Mouse (Mus musculus): ENCODE measurements at regions not wholly inside any gene's neighbourhood (a gene's known extent, or its start where the extent isn't known, plus 50 kb on each side); places are given as distances from the start of the nearest gene placed in this dataset.

DNA sequence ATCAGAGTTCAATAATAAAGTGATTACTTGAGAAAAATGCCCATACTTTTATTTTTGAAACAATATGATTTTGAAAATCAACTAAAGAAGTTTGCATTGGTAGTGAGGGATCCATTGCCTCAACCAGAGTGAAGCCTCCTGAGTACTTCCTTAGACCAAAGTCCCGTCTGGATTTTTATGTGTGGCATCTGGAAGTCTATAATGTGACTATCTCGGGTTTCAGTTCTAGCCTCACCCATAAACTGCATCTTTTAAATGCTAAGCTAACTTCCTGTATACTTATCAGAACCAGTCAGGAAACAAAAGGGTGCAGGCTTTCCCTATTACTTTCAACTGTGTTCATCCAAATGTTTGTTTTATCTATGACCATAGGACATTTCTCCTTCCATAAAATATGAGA is 178.8 kb downstream of the Spry2 start:
- DNase-seq (ENCODE audit: inconsistent ontology term) = no peak

DNA sequence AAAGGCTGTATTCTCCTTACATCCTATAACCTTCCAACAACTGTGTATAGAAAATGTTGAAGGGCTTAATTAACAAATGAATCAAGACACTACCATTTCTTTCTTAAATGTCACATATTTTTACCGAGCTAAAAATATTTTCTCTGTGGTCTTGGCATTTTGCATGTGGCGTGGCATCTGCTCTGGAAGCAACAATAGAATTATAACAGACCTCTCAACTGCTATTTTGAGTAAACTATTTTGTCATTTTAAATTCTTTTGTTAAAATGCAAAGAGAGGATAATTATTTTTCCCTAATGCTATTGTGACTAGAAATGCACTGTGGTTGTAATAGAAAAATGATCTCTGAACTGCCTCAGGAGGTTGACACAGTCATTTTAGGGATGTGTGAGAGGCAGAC is 187.9 kb downstream of the Spry2 start:
- DNase-seq (ENCODE audit: inconsistent ontology term) = peak; percentile 52

DNA sequence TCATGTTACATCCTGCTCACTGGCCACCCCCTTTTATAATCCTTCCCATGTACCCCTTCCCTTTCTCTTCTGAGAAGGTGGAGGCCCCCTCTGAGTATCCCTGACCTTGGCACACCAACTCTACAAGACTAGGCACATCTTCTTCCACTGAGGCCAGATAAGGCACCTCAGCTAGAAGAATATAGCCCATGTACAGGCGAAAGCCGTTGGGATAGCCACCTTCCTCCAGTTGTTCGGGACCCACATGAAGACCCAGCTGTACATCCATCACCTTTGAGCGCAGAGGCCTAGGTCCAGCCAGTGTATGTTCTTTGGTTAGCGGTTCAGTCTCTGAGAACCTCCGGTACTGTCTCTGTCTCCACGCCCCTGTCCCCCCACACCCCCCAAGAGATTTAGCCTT is 189.9 kb downstream of the Spry2 start:
- DNase-seq (ENCODE audit: inconsistent ontology term) = no peak

DNA sequence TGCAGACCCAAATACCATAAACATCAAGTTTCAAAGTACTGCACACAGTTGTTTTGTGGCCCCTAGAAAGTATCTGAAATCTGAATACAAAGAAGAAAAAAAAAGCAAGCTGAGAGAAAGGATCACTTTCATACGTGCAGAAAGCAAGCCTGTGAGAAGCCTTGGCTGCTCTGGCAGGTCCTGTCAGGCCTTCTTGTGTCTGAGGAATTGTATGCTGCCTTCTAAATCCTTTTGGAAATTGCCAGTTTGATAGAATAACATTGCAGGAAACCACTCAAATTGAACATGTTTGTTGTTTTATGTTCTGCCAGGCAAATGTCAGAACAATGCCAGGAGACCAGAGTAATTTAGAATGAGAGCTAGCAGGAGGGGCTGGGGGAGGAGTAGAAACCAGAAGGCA is 198.0 kb downstream of the Spry2 start:
- peak; percentile 22 for DNase-seq (ENCODE audit: inconsistent ontology term)

DNA sequence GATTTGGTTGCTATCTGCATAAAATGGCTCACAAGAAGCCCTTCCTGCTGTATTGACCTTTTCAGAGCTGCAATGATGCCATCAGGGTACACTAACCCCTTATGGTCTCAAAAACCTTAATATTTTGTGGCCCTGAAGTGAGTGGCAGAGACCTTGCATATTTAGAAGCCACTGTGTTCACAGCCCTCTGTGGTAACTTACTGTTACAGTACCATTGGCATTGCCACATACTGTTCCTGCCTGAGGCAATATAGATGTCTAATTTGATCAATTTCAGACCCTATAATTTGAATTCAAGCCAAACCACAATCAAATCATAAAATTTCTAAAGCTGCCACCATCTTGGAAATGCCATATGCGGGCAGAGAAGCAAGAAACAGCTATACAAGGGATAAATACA is 198.5 kb downstream of the Spry2 start:
- no peak for DNase-seq (ENCODE audit: inconsistent ontology term)

DNA sequence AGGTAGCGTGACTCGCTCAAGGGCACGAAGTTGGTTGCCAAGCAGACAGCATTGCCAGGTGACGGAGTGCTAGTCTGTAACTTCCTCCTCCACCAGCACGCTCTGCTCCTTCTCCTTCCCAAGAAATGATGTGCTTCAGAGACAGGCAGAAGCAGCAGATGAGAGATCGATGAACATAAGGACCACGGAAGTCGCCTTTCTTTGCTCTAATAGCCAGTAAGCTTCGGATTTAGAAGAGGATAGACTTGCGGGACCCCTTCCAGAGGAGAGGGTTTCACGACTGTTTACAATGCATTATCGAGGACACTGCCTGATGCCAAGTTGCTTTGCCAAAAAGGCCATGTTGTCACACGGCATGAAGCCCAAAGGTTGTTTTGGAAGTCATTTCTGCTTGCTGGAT is 199.2 kb downstream of the Spry2 start:
- no peak for DNase-seq (ENCODE audit: inconsistent ontology term)

DNA sequence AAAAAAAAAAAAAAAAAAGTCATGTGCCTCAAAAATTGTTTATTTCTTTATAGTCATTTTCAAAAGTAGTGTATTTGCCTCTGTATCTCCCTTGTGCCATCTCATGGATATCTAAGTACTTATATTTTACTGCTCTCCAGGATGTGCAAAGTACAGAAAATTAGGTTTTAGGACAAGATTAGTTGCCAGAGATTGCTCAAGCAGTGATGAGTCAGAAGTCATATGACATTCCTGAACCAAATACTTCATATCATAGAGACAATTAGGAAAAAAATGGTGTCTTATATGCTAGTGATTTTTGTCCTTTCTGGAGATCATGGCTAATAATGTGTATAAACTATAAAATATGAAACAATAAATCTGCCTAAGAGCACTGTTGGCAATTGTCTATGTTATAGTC is 201.7 kb downstream of the Spry2 start:
- DNase-seq (ENCODE audit: inconsistent ontology term) = peak; percentile 16

DNA sequence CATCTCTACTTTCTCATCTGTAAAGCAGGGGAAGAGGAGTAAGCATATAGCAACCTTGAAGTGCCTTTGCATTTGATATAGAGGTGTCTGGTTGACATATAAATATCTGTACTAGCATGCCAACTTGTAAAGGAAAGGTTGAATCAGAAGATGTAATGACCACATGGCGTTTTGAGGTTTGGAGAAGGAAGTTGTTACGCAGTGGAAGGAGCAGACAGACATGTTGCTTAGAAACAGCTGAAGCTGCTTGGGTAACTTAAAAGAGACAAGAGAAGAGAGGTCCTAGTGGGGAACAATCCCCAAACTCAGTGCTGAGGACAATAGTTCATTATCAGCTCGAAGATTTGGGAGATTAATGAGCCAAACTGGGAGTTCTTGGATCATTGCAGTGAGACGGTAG is 202.9 kb downstream of the Spry2 start:
- DNase-seq (ENCODE audit: inconsistent ontology term) = no peak

DNA sequence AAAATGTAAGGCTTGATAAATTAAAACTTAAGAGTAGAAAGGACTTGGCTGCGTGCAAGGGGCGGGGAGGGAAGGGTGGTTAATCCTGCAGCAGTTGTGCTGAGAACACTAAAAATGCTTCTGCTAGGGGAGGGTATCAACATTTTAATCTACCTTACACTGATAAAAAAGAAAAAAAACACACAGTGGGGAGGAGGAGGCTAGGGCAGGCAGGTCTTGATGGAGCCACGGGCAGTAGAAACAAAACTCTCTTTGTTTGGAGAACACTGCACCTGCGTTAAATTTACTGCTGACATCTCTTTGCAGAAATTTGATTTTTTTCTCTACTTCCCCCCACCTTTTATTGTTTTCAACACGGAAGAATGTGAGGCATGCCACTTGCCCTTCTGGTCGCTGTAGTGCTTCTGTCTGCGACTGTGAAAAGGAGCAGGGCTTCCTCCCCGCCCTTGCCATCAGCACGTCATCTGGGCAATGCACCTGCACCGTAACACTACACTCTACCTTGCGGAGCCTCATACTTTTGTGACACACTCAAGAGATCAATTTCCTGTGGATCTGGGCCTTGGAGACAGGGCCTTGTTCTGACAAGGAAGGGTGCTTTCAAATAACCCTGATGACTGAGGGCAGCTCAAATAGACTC is 211.7 kb downstream of the Spry2 start:
- no peak for DNase-seq (ENCODE audit: inconsistent ontology term)

DNA sequence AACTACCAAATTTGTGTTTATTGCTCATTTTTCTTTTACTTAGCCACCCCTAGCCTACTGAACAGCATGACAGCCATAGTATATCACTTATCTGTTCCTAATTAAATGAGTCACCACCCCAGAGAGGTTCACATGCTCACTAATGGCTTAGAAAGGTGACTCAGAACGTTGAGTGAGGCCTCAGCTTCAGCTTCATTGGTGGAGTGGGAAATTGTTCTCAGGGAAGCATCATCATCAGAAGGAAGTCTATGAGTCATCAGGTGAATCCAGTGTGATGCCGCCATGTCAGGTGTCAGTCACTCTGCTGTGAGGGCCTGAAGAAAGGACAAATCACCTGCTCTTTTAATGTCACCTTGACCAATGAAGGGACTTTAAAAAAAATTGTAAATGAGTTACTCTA is 212.3 kb downstream of the Spry2 start:
- DNase-seq (ENCODE audit: inconsistent ontology term) = peak; percentile 46

DNA sequence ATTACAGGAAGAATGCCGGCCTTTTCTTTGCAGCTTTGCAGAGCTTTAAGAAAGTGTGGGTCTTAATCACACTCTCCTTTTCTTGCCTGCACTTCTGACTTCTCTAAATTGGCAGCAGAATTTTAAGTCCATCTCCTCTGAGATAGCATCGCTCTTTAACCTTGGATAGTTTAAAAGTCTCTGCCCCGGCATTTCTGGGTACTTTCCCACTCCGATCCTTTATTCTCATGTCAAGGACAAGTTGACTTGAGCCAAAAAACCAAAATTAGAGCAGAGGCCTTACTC is 220.0 kb downstream of the Spry2 start:
- DNase-seq (ENCODE audit: inconsistent ontology term) = no peak

DNA sequence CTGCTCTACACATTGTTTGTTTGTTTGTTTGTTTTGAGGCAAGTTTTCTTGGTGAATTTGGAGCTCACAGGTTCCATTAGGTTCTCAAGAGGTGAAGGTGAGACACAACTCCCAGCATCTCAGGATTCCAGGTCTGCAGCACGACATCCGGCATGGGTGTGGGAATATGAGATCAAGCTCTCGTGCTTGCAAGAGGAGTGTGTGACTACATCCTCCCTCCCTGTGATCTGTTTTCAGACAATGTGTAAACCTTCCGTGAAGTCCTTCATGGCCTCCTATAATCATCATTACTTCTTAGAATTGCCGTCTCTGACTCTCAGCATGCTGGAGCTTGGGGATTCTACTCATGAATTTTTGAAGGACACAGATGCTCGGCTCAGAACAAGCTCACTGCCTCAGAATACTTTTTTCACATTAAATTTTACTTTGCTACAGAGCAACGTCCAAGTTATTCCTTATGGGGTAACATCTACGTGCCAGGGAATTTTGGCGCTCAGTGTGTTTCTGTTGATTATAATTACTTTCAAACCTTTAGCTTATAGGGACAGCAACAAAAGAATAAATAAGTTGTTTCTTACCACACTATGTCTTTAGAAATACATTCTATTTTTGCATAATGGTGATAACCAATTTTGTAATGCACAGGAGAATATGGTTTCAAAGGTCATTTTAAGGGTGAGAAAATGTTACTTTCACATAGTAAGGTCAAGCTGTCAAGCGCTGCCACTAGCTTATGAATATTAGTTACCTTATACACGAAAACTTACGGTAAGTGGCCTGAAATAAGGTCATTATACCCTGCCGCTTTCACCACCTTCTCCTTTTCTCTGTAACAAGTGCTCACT is 220.6 kb downstream of the Spry2 start:
- DNase-seq (ENCODE audit: inconsistent ontology term) = peak; percentile 75

DNA sequence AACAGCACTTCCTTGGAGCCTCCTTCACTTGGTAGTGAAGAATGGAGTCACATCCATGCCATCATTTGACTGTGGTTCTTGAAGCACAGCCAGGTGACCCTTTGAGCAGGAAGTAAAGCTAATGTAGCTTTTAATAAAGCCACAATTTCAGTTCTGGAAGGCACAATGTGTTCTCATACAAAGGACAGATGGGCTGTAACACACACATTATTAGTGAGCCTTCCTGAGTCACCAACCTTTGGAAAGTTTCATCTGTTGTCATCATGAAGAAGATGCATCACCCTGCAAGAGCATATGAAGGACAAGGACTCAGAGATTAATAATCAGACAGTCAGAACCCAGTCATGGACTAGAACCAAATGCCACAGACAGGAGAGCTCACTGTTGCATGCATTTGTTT is 221.6 kb downstream of the Spry2 start:
- peak; percentile 61 for DNase-seq (ENCODE audit: inconsistent ontology term)

DNA sequence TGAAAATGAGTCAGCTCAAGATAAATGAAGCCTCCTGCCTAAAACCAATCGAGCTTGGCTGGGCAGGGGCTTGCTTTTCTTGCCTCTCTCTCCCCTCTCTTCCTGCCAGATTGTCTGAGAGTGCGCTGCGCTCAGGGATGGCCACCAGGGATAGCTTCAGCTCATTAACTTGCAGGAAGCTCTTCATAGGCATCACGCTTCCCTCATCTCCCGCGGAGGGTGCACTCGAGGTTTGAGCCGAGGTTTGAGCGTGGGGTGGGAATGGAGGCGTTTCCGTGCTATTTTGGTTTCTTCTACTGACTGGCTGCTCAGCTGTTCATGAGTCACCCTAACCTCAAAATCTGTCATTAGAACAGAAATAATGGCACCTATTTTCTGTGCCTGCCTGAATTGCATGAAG is 227.7 kb downstream of the Spry2 start:
- DNase-seq (ENCODE audit: inconsistent ontology term) = peak; percentile 97

DNA sequence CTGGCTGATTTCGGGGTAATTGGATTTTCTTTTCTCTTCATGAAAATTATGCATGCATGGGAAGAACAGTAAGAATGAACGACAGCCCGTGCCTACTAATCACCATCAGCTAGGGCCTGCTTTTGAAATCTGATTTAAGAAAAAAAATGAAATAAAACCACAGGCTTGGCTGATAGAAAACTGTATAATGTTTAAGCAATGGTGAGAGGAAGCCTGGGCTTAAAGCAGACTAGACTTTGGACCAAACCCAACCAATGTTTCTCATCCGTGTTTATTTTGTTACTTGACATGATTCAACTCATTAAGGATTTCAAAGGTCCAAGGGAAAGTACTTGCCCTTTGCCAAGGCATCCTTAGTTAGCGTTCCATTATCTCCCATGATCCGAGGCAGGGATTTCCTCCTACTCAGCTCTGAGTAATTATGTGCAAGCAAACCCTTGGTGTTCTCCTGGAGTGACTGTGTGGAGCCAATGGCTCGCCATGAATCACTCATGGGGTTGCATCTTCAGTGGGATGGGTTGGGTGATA is 231.9 kb downstream of the Spry2 start:
- DNase-seq (ENCODE audit: inconsistent ontology term) = peak; percentile 91

DNA sequence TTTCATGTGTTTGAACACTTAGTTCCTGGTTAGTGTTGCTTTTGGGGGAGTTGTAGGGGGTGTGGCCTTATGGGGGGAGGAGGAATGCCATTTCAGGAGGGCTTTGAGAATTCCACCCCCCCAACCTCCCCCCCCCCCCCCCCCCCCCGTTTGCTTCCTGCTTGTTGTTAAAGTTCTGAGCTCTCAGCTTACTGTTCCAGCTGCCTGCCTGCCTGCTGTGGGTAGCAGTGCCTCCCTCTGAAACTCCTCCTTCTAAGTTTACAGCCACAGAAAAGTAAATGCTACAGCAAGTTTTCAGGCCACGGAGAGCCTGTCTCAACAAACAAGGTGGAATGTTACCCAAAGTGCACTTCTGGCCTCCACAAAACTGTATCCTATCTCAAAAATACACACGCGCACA is 233.1 kb downstream of the Spry2 start:
- DNase-seq (ENCODE audit: inconsistent ontology term) = no peak

DNA sequence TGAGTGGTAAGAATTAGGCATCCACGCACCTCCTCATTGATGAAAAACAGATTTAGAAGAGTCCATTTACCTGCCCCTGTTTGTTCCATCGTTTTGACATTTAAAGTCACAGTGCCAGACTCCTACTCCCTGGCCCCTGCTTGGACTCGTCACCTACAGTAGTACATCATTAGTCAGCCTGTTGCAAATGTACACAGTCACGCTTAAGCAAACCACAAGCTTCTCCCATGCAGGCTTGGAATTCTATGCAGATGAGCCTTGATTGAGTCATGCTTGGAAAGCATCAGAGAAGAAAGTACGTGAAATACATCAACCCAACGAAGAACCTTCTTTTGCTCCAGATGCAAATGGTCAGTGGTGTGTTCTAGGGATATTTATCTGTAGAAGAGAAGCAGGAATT is 233.8 kb downstream of the Spry2 start:
- DNase-seq (ENCODE audit: inconsistent ontology term) = peak; percentile 65

DNA sequence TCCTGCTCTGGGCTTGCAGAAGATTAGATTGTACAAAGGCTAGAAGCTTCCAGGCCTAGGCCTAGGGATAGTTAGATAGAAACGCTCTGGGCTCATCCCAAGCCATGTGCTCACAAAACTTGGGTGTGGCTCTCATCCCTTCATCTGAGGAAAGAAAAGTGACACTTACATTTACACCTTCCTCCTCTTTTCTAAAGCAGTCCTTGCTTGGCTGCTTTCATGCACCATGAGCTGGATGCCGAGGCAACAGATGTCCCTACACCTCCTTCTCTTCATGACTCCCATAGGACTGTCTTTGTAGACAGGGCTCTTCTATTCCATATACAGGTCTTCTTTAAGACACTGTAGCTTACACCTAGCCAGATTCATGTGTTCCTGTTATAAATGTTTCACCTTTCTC is 238.3 kb downstream of the Spry2 start:
- no peak for DNase-seq (ENCODE audit: inconsistent ontology term)

DNA sequence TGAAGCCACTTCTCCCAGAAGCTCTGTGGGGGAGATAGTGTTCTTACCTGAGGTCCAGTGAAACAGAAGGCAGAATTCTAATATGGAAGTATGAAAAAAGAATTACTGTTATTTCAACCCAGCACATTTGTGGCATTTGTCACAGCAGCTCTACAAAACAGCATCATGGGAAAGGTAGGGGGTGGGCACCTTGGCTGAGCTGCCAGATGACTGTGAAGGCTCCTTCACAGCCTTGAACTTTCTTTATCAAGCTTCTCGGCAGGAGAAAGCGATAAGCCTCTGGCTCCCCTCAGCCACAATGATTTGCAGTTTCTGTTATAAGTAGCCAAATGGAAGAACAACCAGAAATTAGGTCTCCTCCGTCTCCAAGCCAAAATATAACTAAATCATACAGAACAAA is 249.5 kb downstream of the Spry2 start:
- DNase-seq (ENCODE audit: inconsistent ontology term) = no peak

DNA sequence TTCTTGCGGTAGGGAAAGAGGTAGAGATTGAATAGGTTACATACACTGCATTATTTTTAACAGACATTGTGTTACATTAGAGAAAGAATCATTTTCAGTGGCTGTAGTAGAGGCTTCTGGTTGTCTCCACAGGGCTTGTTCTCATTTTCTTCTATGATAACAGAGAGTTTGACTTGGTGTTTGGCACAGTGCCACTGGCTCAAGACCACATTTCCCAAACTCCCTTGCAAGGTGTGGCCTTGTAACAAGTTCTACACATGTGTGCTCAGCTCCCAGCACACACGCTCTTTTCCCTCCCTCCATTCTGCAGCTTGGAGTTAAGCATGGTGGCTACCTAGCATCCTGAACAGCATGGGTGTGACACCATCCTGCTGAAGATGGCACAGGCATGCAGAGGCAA is 252.2 kb downstream of the Spry2 start:
- DNase-seq (ENCODE audit: inconsistent ontology term) = no peak

DNA sequence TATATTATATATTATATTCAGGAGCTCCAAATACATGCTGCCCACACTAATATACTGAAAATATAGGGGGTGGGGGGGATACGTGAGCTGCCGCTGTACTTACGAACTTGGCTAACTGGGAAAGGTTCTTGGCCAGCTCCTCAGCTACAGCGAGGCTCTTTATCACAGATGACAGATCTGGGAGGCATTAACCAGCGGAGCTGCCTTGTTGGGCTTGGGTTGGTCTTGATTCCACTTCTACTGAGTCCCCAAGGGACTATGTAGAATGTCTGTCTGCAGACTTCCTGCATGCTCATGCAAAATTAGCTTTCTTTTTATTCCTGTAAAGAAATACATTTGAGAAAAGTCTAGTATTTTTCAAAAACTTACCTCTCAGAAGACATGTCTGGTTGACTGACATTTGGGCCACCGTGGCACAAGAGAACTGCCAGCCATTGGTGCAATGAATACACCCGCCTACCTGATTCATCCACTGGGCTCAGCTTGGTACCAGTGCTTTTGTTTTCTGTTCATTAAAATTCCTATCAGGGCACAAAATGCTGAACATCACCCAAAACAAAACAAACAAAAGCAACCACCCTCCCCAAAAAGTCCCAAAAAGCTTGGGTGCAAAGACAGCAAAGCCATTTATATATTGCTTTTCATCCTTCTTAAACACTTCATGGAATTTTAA is 253.2 kb downstream of the Spry2 start:
- DNase-seq (ENCODE audit: inconsistent ontology term) = no peak

DNA sequence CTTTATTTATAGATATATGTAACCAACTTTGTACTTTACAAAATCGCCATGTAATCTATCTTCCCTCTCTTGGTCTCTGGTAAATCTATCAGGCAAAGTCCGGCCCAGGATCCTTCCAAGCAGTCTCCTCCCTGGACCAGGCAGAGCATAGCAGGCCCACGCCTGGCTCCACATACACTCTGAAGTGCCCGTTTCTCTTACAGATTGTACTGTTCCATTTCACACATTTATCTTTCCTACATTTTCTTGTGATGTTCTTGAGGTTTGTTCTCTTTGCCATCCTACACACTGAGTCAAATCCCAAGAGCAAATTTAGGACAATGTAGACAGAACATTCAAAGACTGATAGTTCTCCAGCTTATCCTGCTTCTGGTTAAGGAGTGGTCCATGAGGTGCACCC is 264.3 kb downstream of the Spry2 start:
- DNase-seq (ENCODE audit: inconsistent ontology term) = no peak

DNA sequence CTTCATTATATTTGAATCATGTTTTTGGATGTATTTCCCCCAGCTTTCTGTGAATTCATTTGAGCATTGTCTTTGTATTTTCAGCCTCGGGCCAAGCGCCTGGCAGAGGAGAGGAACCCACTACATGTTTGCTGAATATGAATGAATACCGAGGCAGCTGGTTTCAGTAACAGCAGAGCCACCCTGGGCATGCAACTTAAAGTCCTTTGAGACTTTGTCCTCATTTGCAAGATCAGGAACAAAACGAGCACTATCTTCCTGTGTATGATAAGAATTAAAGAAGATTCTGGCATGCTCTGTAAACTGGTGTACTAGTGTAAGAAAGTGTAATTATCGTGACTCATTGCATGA is 265.0 kb downstream of the Spry2 start:
- peak; percentile 38 for DNase-seq (ENCODE audit: inconsistent ontology term)

All from Muller cell, postnatal 12 days (primary cell).